Mouse (Mus musculus): Measurements from ENCODE around the gene Kif21b.

GRCm38 (mm10) chr1:136226626-136227025 lies 95.4 kb downstream of the Kif21b start:
- no peak for TF ChIP-seq GATA1 (IDR thresholded peaks at IDR 0.05; ENCODE audit: borderline replicate concordance, low read length)
- no peak for TF ChIP-seq FLI1 (IDR thresholded peaks at IDR 0.05; ENCODE audit: low read length)
